Mouse (Mus musculus): ENCODE data around the gene Cnnm2. TPM values are rescaled to one million over a fixed set of nuclear protein-coding genes. Genes with fewer than 3 reads are reported as not detected.

The Cnnm2 gene
- polyA plus RNA-seq, 1 experiment from 2014 or later = 3.8 TPM

DNA sequence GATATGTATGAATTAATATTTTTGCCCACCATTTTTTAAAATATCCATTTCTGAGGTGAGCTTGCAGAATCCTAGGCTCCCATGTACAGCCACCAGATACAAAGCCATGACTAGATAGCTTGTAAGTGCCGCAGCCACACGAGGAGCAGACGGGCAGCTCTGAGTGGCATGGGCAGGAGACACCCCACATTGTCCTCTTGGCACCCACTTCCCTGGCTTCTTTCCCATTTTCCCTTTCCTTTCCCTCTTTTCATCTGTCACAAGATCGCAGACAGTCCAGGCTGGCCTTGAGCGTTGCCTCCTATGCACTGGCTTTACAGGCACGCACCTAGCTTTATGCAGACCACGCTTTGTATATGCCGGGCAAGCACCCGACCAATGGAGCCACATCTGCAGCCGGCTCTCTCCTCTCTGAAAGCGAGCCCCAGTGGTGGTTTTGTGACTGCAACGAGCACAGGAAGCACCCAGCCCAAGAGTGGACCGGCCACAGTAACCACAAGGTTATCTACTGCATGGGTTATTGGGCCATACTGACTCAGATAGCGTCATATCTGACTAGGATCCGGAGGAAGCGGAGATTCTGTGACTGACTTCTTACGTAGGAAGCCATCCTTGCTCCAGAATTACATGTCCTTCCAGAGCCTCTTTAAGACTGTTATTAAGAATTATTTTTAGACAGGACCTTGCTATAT lies 102.0 kb downstream of the Cnnm2 start:
- H3K4me3 ChIP-seq (replicated peaks; ENCODE audit: low read length) = no peak overlapping the region
- no peak overlapping the region for H3K27ac ChIP-seq (ENCODE audit: low read length)
- H3K36me3 ChIP-seq (ENCODE audit: control insufficient read depth, insufficient read depth) = no peaks in the 10 kb centered on the region
- H3K4me2 ChIP-seq (ENCODE audit: low read length) = no peak overlapping the region
- H3K9me3 ChIP-seq (ENCODE audit: control insufficient read depth, low read length) = no peaks in the 10 kb centered on the region
- H3K27me3 ChIP-seq (replicated peaks; ENCODE audit: control insufficient read depth, insufficient read depth, low read length) = no peaks in the 10 kb centered on the region
- 85% methylated on average over 17 of the region's 17 CpGs for WGBS
- ATAC-seq = no peak
- H3K4me1 ChIP-seq (replicated peaks; ENCODE audit: control insufficient read depth, insufficient read depth, low read length) = no peaks in the 10 kb centered on the region
- no peak overlapping the region for H3K9ac ChIP-seq (replicated peaks; ENCODE audit: low read depth, low read length)

DNA sequence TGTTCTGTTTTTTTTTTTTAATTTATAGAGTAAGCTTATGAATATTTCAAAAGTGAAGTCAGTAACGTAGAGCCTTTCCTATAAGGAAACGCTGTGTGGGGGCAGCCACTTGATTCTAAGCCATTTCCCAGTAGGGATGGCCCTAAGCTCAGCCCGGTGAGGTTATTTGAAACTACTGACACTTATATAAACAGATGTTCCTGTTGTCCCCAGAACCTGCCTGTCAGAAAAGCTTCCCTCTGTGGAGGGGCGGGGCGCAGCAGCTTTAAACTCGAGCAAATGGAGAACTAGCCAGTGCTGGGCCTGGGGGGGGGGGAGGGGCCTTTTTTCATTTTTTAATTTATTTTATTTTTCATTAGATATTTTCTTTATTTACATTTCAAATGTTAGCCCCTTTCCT lies 102.7 kb downstream of the Cnnm2 start:
- WGBS = 73% methylated on average over 6 of the region's 6 CpGs

DNA sequence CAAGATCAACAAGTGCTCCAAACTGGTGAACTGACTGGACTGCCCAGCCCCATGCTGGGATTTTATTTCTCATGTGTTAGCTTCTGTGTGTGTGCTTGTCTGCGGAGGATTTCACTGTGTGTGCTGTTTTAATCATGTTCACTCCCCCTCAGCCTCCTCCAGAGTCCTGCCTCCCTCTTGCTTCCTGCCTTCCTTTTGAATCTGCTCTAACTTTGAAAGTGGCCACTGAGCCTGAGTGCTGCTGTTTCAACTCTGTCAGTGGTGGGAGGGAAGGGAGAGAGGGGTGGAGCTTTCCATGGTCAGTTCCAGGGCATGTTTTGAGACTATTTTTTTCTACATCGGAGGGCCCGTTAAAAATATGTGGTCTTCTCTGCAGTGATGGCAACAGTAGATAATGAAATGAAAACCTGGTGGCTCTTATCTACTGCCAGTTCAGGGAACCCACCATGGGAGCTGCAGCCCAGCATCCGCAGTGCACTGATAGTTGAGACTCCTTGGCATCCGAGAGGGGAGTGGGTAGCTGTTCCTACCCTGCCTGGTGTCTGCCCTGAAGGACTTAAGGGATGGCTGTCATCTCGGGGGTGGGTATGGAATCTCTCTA lies 103.4 kb downstream of the Cnnm2 start:
- WGBS = 76% methylated on average over 6 of the region's 6 CpGs
- H3K27ac ChIP-seq (ENCODE audit: low read length) = no peak overlapping the region
- ATAC-seq = no peak
- H3K4me1 ChIP-seq (replicated peaks; ENCODE audit: control insufficient read depth, insufficient read depth, low read length) = no peaks in the 10 kb centered on the region
- no peak overlapping the region for H3K4me3 ChIP-seq (replicated peaks; ENCODE audit: low read length)
- no peaks in the 10 kb centered on the region for H3K27me3 ChIP-seq (replicated peaks; ENCODE audit: control insufficient read depth, insufficient read depth, low read length)
- no peak overlapping the region for H3K4me2 ChIP-seq (ENCODE audit: low read length)
- H3K36me3 ChIP-seq (ENCODE audit: control insufficient read depth, insufficient read depth) = no peaks in the 10 kb centered on the region
- no peak overlapping the region for H3K9ac ChIP-seq (replicated peaks; ENCODE audit: low read depth, low read length)
- H3K9me3 ChIP-seq (ENCODE audit: control insufficient read depth, low read length) = no peaks in the 10 kb centered on the region

More for the DNA sequence above, 102.7 kb downstream of the Cnnm2 start:
- no peak overlapping the region for H3K9ac ChIP-seq (replicated peaks; ENCODE audit: low read depth, low read length)
- H3K27me3 ChIP-seq (replicated peaks; ENCODE audit: control insufficient read depth, insufficient read depth, low read length) = no peaks in the 10 kb centered on the region
- no peak overlapping the region for H3K4me3 ChIP-seq (replicated peaks; ENCODE audit: low read length)
- no peaks in the 10 kb centered on the region for H3K36me3 ChIP-seq (ENCODE audit: control insufficient read depth, insufficient read depth)
- no peaks in the 10 kb centered on the region for H3K9me3 ChIP-seq (ENCODE audit: control insufficient read depth, low read length)
- H3K4me2 ChIP-seq (ENCODE audit: low read length) = no peak overlapping the region
- no peaks in the 10 kb centered on the region for H3K4me1 ChIP-seq (replicated peaks; ENCODE audit: control insufficient read depth, insufficient read depth, low read length)
- no peak overlapping the region for H3K27ac ChIP-seq (ENCODE audit: low read length)
- ATAC-seq = no peak

DNA sequence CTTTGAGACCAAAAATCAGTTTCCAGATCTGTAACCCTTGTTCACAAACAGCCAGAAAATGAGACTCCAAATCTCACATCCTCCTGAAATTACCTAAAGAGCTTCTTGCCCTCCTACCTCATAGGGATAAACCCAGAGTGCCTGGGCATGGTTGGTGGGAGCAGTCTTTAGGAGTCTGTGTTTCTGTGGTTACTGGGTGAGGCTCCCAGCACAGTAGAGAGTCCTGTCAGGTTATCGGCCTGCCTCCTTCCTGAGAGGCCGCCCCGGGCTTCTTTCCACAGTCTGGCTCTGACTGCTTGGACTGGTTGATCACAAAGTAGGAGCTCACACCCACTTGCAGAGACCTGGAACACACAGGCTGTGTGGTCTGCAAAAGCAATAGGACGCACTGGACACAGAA lies 104.0 kb downstream of the Cnnm2 start:
- Histone ChIP-seq H3K4me3 (replicated peaks; ENCODE audit: low read length) (no peak overlapping the region), H3K4me2 (ENCODE audit: low read length) (no peak overlapping the region), H3K27ac (ENCODE audit: low read length) (no peak overlapping the region), H3K9ac (replicated peaks; ENCODE audit: low read depth, low read length) (no peak overlapping the region), H3K36me3 (ENCODE audit: control insufficient read depth, insufficient read depth) (no peaks in the 10 kb centered on the region), H3K4me1 (replicated peaks; ENCODE audit: control insufficient read depth, insufficient read depth, low read length) (no peaks in the 10 kb centered on the region), H3K9me3 (ENCODE audit: control insufficient read depth, low read length) (no peaks in the 10 kb centered on the region), H3K27me3 (replicated peaks; ENCODE audit: control insufficient read depth, insufficient read depth, low read length) (no peaks in the 10 kb centered on the region)
- ATAC-seq = no peak
- WGBS = 86% methylated on average over 4 of the region's 4 CpGs

DNA sequence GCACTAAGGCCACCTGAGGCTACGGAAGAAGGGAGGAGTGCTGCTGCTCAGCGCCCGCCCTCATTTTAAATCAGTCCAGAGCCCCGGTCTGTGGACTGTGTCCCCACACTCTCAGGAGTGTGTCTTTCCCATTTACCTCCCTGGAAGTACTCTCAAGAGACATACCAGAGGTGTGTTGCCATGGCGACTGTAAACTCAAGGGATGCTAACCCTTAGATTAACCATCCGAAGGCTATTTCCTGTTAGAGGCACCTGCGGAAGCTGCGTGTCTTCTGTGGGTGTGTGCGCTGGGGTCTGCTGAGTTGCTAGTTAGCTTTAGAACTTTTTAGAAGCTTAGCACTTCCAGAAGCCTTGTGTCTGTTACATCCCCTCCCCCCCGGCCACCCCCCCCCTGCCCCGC lies 107.7 kb downstream of the Cnnm2 start:
- ATAC-seq = no peak
- no peak overlapping the region for H3K27ac ChIP-seq (ENCODE audit: low read length)
- no peak overlapping the region for H3K4me2 ChIP-seq (ENCODE audit: low read length)
- H3K36me3 ChIP-seq (ENCODE audit: control insufficient read depth, insufficient read depth) = no peaks in the 10 kb centered on the region
- no peaks in the 10 kb centered on the region for H3K4me1 ChIP-seq (replicated peaks; ENCODE audit: control insufficient read depth, insufficient read depth, low read length)
- H3K4me3 ChIP-seq (replicated peaks; ENCODE audit: low read length) = no peak overlapping the region
- 63% methylated on average over 11 of the region's 11 CpGs for WGBS
- no peaks in the 10 kb centered on the region for H3K9me3 ChIP-seq (ENCODE audit: control insufficient read depth, low read length)
- no peaks in the 10 kb centered on the region for H3K27me3 ChIP-seq (replicated peaks; ENCODE audit: control insufficient read depth, insufficient read depth, low read length)
- no peak overlapping the region for H3K9ac ChIP-seq (replicated peaks; ENCODE audit: low read depth, low read length)

DNA sequence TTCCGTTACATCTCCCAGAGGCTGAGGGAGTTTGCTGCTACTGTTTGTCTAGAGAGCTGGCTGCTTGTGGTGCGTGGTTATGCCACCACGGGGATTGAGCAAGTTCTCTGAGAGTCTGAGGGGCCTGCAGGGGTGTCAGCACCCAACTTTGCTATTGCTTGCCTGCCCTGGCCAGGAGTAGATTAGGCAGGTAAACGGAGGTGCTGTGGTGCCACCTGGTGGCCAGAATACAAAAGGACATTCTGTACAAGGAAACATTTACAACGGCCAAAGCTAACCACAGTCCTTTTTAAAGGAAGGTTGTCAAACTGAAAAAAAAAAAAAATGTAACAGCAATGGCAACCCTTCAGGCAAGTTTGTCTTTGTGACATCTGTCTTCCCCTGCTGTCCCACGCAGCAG lies 108.1 kb downstream of the Cnnm2 start:
- H3K9ac ChIP-seq (replicated peaks; ENCODE audit: low read depth, low read length) = no peak overlapping the region
- no peak overlapping the region for H3K27ac ChIP-seq (ENCODE audit: low read length)
- H3K4me2 ChIP-seq (ENCODE audit: low read length) = no peak overlapping the region
- WGBS = 11% methylated on average over 6 of the region's 6 CpGs
- no peak overlapping the region for H3K4me3 ChIP-seq (replicated peaks; ENCODE audit: low read length)
- H3K36me3 ChIP-seq (ENCODE audit: control insufficient read depth, insufficient read depth) = no peaks in the 10 kb centered on the region
- peak; percentile 84 for ATAC-seq
- H3K4me1 ChIP-seq (replicated peaks; ENCODE audit: control insufficient read depth, insufficient read depth, low read length) = no peaks in the 10 kb centered on the region
- H3K9me3 ChIP-seq (ENCODE audit: control insufficient read depth, low read length) = no peaks in the 10 kb centered on the region
- H3K27me3 ChIP-seq (replicated peaks; ENCODE audit: control insufficient read depth, insufficient read depth, low read length) = no peaks in the 10 kb centered on the region

DNA sequence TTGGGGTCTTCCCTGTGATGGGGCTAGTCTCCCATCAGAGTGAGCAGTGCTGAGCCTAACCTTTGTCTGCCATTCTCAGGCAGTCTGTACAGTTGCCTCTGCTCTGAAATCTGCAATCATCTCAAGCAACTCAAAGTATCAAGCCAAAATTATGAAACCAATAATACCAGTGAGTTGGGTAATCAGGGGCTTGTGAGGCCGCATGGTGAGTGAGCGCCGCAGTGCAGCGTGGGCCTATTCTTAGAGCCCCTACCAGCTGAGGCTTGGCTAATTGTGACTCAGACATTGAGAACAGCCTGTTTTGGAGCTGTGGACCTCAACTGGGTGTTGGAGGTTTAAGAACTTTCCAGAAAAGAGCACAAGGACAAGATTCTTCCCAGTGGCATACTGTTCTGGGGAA lies 109.7 kb downstream of the Cnnm2 start:
- no peak for ATAC-seq
- no peak overlapping the region; the same call in 1 of the 2 replicates for H3K9ac ChIP-seq (replicated peaks; ENCODE audit: low read depth, low read length)

DNA sequence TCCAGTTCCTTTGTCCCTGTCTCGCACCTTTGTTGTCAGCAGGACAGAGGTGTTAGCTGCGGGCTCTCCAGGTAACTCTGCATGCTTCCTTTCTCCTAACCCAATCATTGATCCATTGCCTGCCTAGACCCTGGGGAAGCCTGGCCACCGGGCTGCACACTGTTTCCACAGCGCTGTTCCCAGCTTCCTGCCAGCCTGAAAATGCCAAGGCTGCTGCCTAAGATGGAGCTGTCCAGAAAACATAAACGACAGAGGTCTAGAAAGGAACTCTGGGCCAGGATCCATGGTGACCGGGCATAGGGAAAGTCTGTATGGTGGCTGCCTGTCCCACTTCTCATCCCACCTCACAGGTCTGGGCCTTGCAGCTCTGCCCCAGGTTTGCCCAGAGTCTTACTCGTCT lies 110.3 kb downstream of the Cnnm2 start:
- Histone ChIP-seq H3K27me3 (replicated peaks; ENCODE audit: control insufficient read depth, insufficient read depth, low read length) (no peaks in the 10 kb centered on the region), H3K4me3 (replicated peaks; ENCODE audit: low read length) (no peak overlapping the region), H3K4me2 (ENCODE audit: low read length) (no peak overlapping the region), H3K9ac (replicated peaks; ENCODE audit: low read depth, low read length) (no peak overlapping the region; the same call in 1 of the 2 replicates), H3K36me3 (ENCODE audit: control insufficient read depth, insufficient read depth) (no peaks in the 10 kb centered on the region), H3K27ac (ENCODE audit: low read length) (no peak overlapping the region), H3K4me1 (replicated peaks; ENCODE audit: control insufficient read depth, insufficient read depth, low read length) (no peaks in the 10 kb centered on the region), H3K9me3 (ENCODE audit: control insufficient read depth, low read length) (no peaks in the 10 kb centered on the region)
- WGBS = 83% methylated on average over 7 of the region's 7 CpGs
- no peak for ATAC-seq

More for the DNA sequence above, 109.7 kb downstream of the Cnnm2 start:
- Histone ChIP-seq H3K4me3 (replicated peaks; ENCODE audit: low read length) (no peak overlapping the region), H3K27me3 (replicated peaks; ENCODE audit: control insufficient read depth, insufficient read depth, low read length) (no peaks in the 10 kb centered on the region), H3K27ac (ENCODE audit: low read length) (no peak overlapping the region), H3K9me3 (ENCODE audit: control insufficient read depth, low read length) (no peaks in the 10 kb centered on the region), H3K36me3 (ENCODE audit: control insufficient read depth, insufficient read depth) (no peaks in the 10 kb centered on the region), H3K4me1 (replicated peaks; ENCODE audit: control insufficient read depth, insufficient read depth, low read length) (no peaks in the 10 kb centered on the region), H3K4me2 (ENCODE audit: low read length) (no peak overlapping the region)
- WGBS = 90% methylated on average over 4 of the region's 4 CpGs

DNA sequence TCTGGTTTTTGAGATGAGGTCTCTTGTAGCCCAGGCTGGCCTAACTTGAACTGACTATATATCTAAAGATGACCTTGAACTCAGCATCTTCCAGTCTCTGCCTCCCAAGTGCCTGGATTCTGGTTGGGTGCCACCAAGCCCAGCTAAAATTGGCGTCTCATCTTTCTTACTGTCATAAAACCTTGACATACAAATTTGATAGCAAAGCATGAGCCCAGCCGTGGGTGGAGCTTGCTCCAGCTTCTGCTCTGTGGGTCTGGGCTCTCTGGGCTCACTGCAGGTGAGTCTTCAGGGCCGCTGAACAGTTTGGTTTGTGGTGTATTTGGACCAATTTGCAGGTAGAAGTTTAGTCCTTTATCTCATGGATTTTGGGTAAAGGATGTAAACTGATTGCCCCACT lies 112.5 kb downstream of the Cnnm2 start:
- Histone ChIP-seq H3K9ac (replicated peaks; ENCODE audit: low read depth, low read length) (no peak overlapping the region), H3K27me3 (replicated peaks; ENCODE audit: control insufficient read depth, insufficient read depth, low read length) (no peaks in the 10 kb centered on the region), H3K4me3 (replicated peaks; ENCODE audit: low read length) (no peak overlapping the region), H3K36me3 (ENCODE audit: control insufficient read depth, insufficient read depth) (no peaks in the 10 kb centered on the region), H3K4me1 (replicated peaks; ENCODE audit: control insufficient read depth, insufficient read depth, low read length) (no peaks in the 10 kb centered on the region), H3K9me3 (ENCODE audit: control insufficient read depth, low read length) (no peaks in the 10 kb centered on the region), H3K4me2 (ENCODE audit: low read length) (no peak overlapping the region), H3K27ac (ENCODE audit: low read length) (no peak overlapping the region)
- no peak for ATAC-seq
- WGBS = 85% methylated on average over 3 of the region's 3 CpGs
